Mouse (Mus musculus): ENCODE measurements around the gene Gm49416.

GRCm38 (mm10) chr19:8927891-8928525 is 39.3 kb downstream of the Gm49416 start:
- no peak for TF ChIP-seq CTCF (IDR thresholded peaks at IDR 0.05; ENCODE audit: extremely low read depth, insufficient read depth, insufficient read length, insufficient replicate concordance)
- TF ChIP-seq POLR2A (IDR thresholded peaks at IDR 0.05; ENCODE audit: low read depth, low read length) = no peak

Data from spleen, adult 2 months (tissue).